Mouse (Mus musculus) testis, postnatal 14 days (tissue): ENCODE data around the gene Rbpj.
"Not testable (repeated sequence)": the region's sequence is repeated elsewhere in the genome, so short reads cannot be mapped to it uniquely, and the experiment has no call there.

Experiments
- DNase-seq: peaks from one replicate; pipeline ENCODE4 v3.0.0; 2021; ENCODE audit warnings: low spot score

The Rbpj gene

DNA sequence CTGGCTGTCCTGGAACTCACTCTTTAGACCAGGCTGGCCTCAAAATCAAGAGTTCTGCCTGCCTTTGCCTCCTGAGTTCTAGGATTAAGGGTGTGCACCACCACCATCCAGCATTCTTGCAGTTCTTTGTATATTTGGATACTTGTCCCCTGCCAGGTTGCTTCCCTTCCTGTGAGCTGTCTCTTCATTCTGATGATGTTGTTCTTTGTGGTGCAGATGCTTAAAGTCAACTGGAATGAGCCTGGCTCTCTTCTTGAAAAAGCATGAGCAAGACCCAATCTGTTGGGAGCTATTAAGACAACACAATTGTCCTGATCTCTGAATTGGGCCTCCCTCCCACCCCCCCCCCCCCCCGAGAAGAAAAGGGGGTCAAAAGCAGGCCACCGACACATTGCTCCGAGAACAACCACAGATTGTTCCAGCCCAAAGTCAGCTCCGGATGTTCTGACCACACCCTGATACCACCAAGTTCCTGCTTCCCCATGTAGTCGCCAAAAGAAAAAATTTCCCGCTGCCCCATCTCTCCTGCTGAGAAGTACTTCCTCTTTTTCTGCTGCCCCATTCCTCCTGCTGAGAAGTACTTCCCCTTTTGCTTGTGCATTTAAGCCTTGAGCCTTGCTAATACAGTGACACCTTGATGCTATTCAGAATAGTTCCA, 207.7 kb downstream of the Rbpj start:
- DNase-seq, result not testable (repeated sequence)

DNA sequence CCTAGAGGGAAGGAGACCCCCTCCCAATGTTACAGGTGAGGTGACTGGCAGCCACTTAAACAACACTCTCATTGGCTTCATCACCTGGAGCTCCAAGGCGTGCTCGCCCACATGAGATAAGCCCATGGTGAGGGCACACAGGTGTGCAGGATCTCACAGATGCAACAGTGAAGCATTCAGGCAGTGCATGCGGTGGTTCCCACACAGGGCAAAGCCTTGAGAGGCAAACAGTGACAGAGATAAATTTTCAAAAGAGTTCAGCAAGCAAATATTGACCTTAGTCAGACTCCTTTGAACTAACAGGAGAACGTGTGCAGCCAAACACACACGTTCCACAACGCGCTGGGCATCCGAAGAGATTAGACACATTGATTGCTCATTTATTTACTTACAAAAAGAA, 210.7 kb downstream of the Rbpj start:
- DNase-seq, result no peak

DNA sequence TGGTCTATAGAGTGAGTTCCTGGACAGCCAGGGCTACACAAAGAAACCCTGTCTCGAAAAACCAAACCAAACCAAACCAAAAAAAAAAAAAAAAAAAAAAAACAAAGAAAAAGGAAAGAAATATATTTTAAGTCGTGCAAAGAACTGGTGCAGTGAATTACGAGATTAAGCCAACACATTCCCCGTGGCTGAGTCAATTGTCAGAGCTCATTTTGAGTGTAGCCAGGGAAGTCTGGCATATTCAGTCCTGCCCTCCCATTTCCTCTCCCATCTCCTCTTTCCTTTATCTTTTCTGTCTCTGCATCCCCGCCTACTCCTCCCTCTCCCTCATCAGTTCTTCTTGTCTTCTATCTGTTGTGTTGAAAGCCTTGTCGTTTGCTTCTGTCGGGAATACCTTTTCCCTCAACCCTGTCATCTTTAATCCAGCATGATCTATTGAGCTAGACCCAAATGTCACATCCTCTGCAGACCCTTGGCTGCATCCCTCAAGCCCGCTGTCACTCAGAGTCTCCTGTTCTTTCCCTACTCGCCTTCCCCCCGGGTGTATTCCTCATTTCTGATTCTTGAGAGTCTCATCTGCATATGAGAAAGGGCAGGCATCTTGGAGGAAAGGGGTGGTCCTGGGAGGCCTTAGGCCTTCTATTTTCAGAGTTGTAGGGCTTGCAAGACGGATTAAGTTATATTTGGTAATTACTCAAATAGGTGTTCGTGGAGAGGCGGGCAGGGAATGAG, 212.2 kb downstream of the Rbpj start:
- DNase-seq, result no peak

DNA sequence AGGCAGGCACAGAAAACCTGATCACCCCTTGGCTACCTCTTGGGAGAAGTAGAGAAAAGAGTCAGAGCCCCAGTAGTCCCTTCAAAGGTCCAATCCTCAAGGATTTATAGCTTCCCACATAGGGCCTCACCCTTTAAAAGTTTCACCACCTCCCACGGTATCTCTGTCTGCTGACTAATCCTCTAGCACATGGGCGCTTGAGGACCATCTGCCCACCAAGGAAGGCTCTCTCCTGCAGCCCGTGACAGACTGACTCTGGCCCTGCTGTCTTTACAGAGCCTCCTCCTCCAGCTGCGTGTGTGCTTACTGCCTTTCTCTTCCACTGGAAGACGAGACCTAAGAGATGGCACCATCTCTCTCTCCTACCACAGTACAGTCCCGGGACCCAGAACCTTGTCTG, 213.7 kb downstream of the Rbpj start:
- no peak for DNase-seq

DNA sequence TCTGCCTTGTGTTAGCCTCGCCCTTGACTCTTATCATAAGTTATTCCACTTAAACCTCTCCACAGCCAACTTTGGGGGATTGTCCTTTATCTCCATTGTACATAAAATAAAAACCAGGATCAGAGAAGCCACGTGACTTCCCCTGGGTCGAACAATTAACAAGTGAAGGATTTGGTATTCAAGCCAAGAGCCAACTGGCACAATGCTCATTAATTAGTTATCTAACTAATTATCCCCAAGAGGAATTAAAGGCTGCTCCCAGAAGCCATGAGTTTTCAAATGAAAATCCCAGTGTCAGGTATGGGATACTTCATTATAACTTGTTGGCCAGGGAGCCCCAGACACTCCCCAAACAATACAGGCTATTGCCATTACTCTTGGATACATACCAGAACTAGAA, 218.0 kb downstream of the Rbpj start:
- no peak for DNase-seq

DNA sequence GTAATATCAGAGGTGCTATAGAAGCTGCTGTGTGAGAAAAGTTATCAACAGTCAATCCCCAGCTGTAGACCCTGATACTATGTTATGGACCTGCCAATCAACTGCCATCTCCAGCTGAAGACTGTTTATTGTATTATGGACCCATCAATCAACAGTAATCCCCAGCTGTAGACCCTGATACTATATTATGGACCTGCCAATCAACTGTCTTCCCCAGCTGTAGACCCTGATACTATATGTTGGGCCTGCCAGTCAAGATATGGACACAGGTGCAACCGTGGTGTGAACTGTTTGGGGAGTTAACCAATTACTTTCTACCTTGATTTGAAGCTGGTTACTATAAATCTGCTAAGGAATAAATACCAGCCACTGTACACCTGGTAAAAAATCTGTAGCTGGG, 218.5 kb downstream of the Rbpj start:
- no peak for DNase-seq

DNA sequence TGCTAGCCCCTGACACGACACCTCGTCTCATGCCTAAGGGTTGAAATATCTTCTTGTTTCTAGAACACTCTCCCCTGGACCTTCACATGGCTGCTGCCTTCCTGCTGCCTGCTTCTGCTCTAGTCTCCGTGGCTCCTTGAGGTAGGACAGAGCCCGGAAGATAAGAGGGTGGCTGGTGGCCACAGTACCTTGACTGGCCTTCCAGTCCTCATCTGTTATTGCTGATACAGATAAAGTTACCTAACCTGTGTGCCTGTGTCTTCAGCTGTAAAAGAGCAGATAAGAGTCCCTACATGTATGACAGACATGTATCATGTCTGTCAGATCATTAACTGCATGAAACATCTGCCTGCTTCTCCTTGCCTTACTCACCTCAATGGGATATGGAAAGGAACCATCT, 219.7 kb downstream of the Rbpj start:
- no peak for DNase-seq

DNA sequence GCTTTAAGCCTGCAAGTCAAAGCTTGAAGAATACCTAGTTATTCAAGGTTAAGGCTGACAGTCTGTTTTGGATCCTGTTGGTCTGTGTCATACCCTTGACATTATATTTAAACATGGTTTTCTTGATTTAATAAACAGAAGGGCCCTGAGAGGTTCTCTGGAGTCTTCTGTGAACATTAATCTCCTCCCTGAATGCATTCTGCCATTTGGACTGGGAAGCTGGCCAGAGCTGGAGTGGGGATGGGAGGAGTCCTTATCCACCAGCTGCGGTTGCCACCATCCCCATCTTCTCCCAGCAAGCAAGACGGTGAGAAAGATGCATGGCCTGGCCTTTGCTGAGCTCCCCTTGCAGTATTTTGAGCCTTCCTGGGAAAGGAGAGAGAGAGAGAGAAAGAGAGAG, 220.4 kb downstream of the Rbpj start:
- no peak for DNase-seq

DNA sequence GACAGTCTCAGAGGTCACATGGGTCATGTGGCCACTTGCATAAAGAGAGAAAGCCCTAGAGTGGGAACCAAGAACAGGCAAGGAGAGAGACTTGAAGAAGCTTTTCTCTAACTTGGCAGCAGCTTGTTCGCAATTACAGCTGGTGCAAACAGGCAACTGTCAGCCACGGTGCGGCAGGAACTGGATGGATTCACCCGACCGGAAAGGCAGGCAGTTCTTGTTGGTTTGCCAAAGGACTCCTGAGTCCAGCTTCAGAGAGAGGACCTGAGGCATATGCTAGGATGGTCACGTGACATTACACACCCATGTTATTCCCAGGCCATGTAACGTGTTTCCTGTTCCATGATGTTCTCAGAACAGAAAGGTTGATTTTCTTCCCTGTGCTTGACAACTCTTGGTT, 222.4 kb downstream of the Rbpj start:
- no peak for DNase-seq

DNA sequence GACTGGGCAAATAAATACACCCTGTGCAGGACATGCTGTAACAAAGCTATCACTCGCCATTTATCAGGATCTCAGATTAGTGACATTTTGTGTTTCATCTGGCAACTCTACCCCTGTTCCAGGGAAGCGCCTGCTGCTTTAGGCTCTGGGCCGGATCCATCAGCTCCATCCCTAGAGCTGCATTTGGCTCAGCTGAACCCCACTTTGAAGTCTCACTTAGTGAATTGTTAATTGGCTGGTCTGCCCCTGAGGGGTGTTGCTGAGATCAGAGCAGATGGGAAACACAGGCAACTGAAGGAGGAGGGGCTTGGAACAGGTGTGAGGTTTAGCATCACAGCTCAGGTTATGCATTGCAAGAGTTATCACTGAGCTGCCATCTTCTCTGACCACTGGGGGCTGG, 225.6 kb downstream of the Rbpj start:
- DNase-seq, result no peak

DNA sequence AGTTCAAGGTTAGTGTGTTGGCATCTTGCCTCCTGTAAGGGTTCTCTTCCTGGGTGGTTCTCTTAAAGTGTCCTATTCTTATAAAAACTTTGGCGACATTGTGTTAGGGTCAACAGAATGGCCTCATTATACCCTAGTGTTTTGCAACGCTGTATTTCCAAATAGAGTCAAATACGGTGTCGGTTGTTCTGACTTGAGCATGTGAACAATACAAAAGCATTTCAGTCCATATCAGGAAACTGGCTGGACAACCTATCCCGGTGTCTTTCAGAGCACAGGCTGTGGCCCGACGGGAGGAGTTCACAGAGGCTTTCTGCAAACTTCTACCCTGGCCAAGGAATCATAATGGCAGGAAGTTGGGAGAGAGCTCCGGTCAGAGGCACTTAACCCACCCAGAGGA, 226.1 kb downstream of the Rbpj start:
- DNase-seq, result no peak

DNA sequence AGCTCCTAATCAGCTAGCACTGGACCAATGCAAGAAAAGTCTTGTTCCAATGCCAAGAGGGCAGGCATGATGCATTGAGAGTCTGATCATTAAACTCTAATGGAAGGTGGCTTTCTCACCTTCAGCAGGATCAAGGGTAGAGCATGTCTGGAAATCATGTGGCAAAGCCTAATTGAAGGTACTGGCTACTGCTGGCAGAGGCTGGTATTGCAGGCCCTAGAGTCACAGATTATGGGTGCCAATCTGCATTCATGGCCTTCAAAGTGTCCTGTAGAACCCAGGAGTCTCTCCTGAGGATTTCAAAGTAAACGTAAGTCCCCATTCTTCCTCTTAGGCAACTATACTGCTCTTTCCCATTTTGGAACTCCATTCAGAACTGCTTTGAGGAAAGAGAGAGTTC, 226.7 kb downstream of the Rbpj start:
- DNase-seq, result no peak

DNA sequence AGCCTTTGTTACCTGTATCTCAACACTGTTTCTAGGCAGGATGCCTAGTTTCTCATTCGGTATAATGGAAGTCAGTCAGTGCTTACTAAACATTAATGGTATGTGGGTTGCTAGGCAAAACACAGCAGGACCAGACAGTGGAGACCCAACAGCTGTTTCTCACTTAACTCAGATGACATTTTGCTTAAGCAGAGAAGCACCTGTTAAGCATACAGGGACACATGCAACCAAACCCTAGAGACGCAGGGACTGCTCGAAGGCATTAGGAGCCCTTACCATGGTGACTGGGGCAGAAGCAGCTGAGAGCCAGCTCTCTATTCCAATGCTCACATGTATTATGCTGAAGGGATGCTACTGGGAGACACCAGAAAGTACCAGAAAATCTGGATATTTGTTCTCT, 230.7 kb downstream of the Rbpj start:
- DNase-seq, result no peak

DNA sequence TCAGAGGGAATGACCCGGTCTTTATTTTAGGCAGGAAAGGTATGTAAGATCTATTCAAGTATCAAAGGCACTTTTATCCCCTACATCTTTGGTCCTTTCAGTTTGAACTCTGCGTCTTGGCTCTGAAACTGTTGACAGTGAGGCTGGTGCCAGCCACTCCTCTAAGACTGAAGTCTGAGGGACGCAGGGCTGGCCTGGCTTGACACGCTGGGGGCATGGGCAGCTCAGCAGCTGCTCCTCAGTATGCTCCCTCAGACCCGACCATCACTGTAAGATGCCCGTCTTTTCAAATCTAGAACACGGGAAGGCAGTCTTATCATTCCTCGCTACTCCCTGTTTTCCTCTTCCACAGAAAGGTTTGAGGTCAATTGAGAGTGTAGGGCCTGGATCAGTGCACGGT, 231.8 kb downstream of the Rbpj start:
- no peak for DNase-seq

DNA sequence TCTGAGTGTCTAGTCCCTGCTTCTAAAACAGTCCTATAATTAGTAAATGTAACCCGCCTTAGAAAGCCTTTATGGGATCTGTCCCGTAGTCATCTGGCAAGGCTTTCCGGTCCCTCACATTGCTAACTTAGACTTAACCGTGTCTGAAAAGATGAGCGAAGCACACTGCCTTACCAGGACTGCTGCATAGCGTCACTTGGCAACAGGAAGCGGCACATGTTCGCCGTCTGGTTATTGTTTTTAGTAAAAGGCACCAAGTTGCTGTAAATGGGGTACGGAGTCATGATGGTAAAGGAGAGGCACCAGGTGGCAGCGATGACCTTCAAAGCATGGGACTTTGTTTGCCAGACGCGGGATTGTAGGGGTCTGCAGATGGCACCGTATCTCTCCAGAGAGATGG, 236.7 kb downstream of the Rbpj start:
- DNase-seq, result no peak
